Mouse (Mus musculus) liver, embryonic 14.5 days (tissue): ENCODE results near the gene Sh3d19. TPM values are rescaled to one million over a fixed set of nuclear protein-coding genes. Genes with fewer than 3 reads are reported as not detected.

Experiments
- ATAC-seq: fragments of 200-750 bp; cut with Nextera tagmentation; 2 replicates; pipeline ENCODE4 v1.8.0; 2017; ENCODE audit warnings: moderate number of reproducible peaks, mild to moderate bottlenecking, moderate library complexity; ENCODE audit not compliant: insufficient read depth
- DNase-seq, 3 experiments: peaks; one replicate each; pipeline ENCODE4 v3.0.0-alpha.2; 2012 to 2013; ENCODE audit warnings: low read depth in 3 of 3, low spot score in 3 of 3
- H3K27ac ChIP-seq: fragments of 300-500 bp; sonication (generic); 2 replicates; pipeline ENCODE4 v1.5.1; 2014; ENCODE audit warnings: moderate library complexity, mild to moderate bottlenecking, control low read depth, inconsistent platforms
- H3K27me3 ChIP-seq: fragments of 300-500 bp; sonication (generic); 2 replicates; pipeline ENCODE4 v1.6.1; 2014; ENCODE audit warnings: mild to moderate bottlenecking, low read length, moderate library complexity; ENCODE audit not compliant: control insufficient read depth, insufficient read depth
- H3K36me3 ChIP-seq: fragments of 300-500 bp; sonication (generic); replicated peaks from 2 replicates; pipeline ENCODE4 v1.6.1; 2014; ENCODE audit warnings: low read depth; ENCODE audit not compliant: control insufficient read depth, insufficient read depth
- H3K4me1 ChIP-seq, 2 experiments: fragments of 200-500 bp in 1 of 2; fragments of 300-500 bp in 1 of 2; sonication (generic) in 1 of 2; replicated peaks; 2 replicates each; pipeline ENCODE4 v1.6.1; 2012 to 2014; ENCODE audit warnings: antibody characterized with exemption in 1 of 2, inconsistent platforms in 1 of 2, low read length in 1 of 2; ENCODE audit not compliant: control insufficient read depth in 2 of 2, insufficient read depth in 2 of 2
- H3K4me2 ChIP-seq: fragments of 300-500 bp; sonication (generic); 2 replicates; pipeline ENCODE4 v1.6.1; 2014; ENCODE audit warnings: low read depth, mild to moderate bottlenecking, control low read depth, moderate library complexity
- H3K4me3 ChIP-seq, 2 experiments: fragments of 200-500 bp in 1 of 2; fragments of 300-500 bp in 1 of 2; sonication (generic) in 1 of 2; 2 replicates each; pipeline ENCODE4 v1.5.1; 2012 to 2014; ENCODE audit warnings: low read depth in 2 of 2, low read length in 2 of 2, mild to moderate bottlenecking in 2 of 2, control low read depth in 1 of 2, inconsistent platforms in 1 of 2, moderate library complexity in 1 of 2; ENCODE audit not compliant: insufficient read depth in 1 of 2
- H3K9ac ChIP-seq: fragments of 300-500 bp; sonication (generic); replicated peaks from 2 replicates; pipeline ENCODE4 v1.6.1; 2014; ENCODE audit warnings: mild to moderate bottlenecking, control low read depth, moderate library complexity
- H3K9me3 ChIP-seq: fragments of 300-500 bp; sonication (generic); 2 replicates; pipeline ENCODE4 v1.6.1; 2016; ENCODE audit warnings: low read length, mixed read lengths; ENCODE audit not compliant: control insufficient read depth
- CTCF ChIP-seq: IDR thresholded peaks from 2 replicates; pipeline ENCODE4 v1.5.1; 2016; ENCODE audit warnings: antibody characterized with exemption, low read depth, control low read depth
- EP300 ChIP-seq: IDR thresholded peaks from 2 replicates; pipeline ENCODE4 v1.6.1; 2016; ENCODE audit warnings: antibody characterized with exemption, low read depth
- WGBS: fragments of 180-500 bp; shearing (Covaris S2); extraction: QIAGEN DNeasy Blood & Tissue Kit; methylation state at CpG from one replicate; pipeline ENCODE4 v1.1.7; 2014; ENCODE audit not compliant: insufficient replicate concordance; 5-methylcytosine and 5-hydroxymethylcytosine counted together
- polyA plus RNA-seq, 2 experiments: library from polyadenylated mRNA; depleted of rRNA in 1 of 2; stranded (reverse) in 1 of 2; unstranded in 1 of 2; fragments of >200 nt; fragmentation: Nextera tagmentation in 1 of 2; extraction: Ambion mirVana in 1 of 2; gene quantifications; 2 replicates each; pipeline versions ENCODE4 v1.2.1 to v1.2.3; 2012 to 2014

Sh3d19 gene
- polyA plus RNA-seq, 2 experiments, result 5.5 to 6.3 TPM

DNA sequence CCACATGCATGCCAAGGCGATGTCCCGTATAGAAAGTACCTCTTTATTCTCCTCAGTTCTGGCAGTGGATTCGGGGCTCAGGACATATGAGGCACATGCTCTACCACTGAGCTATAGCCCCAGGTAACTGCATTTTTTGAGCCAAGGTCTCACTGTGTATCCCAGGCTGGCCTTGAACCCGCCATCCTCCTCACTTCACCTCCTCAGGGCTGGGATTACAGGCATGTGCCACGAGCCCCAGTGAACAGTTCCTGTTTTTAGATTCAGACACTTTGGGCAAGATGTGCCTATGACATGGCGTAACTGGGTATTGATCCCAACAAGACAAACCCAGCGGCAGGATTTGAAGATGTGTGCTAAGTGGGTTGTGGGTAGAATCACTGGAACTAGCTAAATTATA, 99.9 kb downstream of the Sh3d19 start:
- H3K4me2 ChIP-seq, result no peak overlapping the region
- no peaks in the 10 kb centered on the region for H3K9me3 ChIP-seq
- H3K9ac ChIP-seq, result no peak overlapping the region
- no peak overlapping the region for H3K4me3 ChIP-seq
- H3K36me3 ChIP-seq, result no peaks in the 10 kb centered on the region
- H3K27me3 ChIP-seq, result no peaks in the 10 kb centered on the region
- ATAC-seq (no peak), DNase-seq (no peak)
- no peaks in the 10 kb centered on the region for H3K4me1 ChIP-seq
- H3K27ac ChIP-seq, result no peak overlapping the region
- WGBS, result 67% methylated on average over 7 of the region's 7 CpGs
- TF ChIP-seq CTCF (no peak), EP300 (no peak)

DNA sequence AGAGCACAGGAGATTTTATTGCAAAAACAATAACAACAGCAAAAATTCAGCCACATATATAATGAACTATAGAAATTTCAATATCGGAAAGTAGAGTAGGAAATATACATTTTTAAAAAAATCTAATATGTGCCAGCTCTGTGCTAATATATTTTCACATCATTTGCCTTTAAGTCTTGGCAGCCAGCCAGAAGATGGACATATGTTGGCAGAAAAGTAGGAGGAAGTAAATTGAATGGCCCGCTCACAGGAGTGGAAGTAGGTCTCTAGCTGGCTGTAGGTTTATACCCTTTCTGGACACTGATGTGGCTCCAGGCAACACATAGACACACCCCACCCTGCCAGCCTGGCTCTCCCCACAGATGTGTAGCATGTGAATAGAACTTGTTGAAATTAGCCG, 101.2 kb downstream of the Sh3d19 start:
- Histone ChIP-seq H3K9me3 (no peaks in the 10 kb centered on the region), H3K4me2 (no peak overlapping the region), H3K4me1 (no peaks in the 10 kb centered on the region), H3K4me3 (no peak overlapping the region), H3K27me3 (no peaks in the 10 kb centered on the region), H3K36me3 (no peaks in the 10 kb centered on the region), H3K9ac (no peak overlapping the region), H3K27ac (no peak overlapping the region)
- DNase-seq (no peak), ATAC-seq (no peak)
- WGBS, result 71% methylated on average over 3 of the region's 3 CpGs
- TF ChIP-seq EP300 (no peak), CTCF (no peak)

DNA sequence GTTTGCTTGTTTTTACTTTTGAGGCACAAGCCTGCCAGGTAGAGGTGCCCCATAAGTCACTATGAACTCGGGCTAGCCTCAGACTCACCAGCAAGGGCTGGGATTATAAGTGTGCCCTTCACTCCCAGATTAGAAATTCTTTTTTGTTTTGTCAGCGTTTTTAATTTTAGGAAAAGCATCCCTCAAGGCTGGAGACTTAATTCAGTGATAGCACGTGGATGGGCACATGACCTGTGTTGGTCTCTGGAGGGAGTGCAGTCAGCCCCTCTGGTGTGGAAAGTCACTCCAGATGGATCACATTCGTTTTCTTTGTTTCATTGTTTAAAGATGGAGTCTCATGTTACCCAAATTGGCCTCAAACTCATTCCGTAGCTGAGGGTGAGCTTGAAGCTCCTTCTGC, 102.0 kb downstream of the Sh3d19 start:
- Histone ChIP-seq H3K4me3 (no peak overlapping the region), H3K4me1 (no peaks in the 10 kb centered on the region), H3K9ac (no peak overlapping the region), H3K4me2 (no peak overlapping the region), H3K27ac (no peak overlapping the region), H3K36me3 (no peaks in the 10 kb centered on the region), H3K27me3 (no peaks in the 10 kb centered on the region), H3K9me3 (no peaks in the 10 kb centered on the region)
- no peak for ATAC-seq
- WGBS, result 56% methylated on average over 5 of the region's 5 CpGs
- no peak for TF ChIP-seq EP300
- TF ChIP-seq CTCF, result no peak
- DNase-seq, result no peak

DNA sequence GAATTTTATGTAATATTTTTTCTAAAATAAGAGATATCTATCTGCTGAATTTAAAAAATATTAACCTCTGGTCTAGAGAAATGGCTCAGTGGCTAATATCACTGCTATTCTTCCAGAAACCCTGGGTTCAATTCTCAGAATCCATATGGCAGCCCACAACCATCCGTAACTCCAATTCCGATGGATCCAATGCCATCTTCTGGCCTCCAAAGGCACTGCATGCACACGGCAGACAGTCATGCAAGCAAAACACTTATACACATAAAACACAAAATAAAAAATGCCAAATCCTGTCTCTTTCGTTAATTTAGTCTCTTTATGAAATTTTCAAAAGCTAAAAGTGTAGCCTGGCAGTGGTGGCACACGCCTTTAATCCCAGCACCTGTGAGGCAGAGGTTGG, 104.7 kb downstream of the Sh3d19 start:
- Histone ChIP-seq H3K4me3 (no peak overlapping the region), H3K9ac (no peak overlapping the region), H3K4me1 (no peaks in the 10 kb centered on the region), H3K27me3 (no peaks in the 10 kb centered on the region), H3K27ac (no peak overlapping the region), H3K4me2 (no peak overlapping the region), H3K9me3 (no peaks in the 10 kb centered on the region), H3K36me3 (no peaks in the 10 kb centered on the region)
- ATAC-seq, result no peak
- WGBS, result 72% methylated on average over 5 of the region's 5 CpGs
- DNase-seq, result no peak
- TF ChIP-seq CTCF (peak; percentile 40), EP300 (no peak)

DNA sequence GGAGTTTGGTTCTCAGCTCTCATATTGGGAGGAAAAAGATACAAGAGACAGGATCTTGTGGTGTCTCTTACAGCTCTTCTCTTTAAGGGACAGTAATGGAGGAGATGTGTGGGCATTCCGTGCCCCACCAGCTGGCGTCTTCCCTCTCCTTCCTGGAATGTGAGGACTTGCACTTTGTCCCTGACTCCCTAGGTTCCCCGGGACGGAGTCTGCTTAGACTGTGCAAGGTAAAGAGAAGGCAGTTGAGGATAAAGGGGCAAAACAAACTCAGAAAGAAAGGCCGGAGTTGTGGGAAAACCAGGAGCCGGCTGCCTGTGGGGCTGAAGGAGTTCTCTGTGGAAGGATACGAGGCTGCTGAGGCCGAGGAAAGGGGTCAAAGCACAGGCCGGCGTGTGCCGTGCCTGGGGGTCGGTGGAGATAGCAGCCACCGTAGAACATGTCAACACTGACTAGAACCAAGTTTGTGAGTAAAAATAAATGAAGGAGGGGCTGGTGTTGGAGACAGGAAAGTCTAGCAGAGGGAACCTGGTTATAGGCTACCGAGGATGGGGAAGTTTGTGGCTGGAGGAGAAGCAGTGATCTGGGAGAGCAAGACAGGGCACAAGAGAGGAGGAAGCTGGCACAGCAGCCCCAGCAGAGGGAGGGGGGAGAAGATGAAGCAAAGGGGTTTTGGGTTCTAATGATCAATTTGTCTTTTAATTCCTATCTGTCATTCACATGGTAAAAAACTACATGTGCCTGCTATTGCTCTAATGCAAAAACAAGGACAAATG, 105.8 kb downstream of the Sh3d19 start:
- 55% methylated on average over 14 of the region's 14 CpGs for WGBS
- TF ChIP-seq CTCF (no peak), EP300 (no peak)
- Histone ChIP-seq H3K4me3 (no peak overlapping the region), H3K36me3 (no peaks in the 10 kb centered on the region), H3K27me3 (no peaks in the 10 kb centered on the region), H3K4me2 (no peak overlapping the region), H3K27ac (no peak overlapping the region), H3K9me3 (no peaks in the 10 kb centered on the region), H3K4me1 (no peaks in the 10 kb centered on the region; a peak in 1 of 4 replicates), H3K9ac (no peak overlapping the region)
- ATAC-seq, result no peak
- no peak for DNase-seq
